Mouse (Mus musculus) liver, embryonic 14.5 days (tissue): ENCODE results near the gene Osbpl10.

Source experiments
- CTCF ChIP-seq: IDR thresholded peaks from 2 replicates; pipeline ENCODE4 v1.5.1; 2016; ENCODE audit warnings: antibody characterized with exemption, low read depth, control low read depth
- EP300 ChIP-seq: IDR thresholded peaks from 2 replicates; pipeline ENCODE4 v1.6.1; 2016; ENCODE audit warnings: antibody characterized with exemption, low read depth

DNA sequence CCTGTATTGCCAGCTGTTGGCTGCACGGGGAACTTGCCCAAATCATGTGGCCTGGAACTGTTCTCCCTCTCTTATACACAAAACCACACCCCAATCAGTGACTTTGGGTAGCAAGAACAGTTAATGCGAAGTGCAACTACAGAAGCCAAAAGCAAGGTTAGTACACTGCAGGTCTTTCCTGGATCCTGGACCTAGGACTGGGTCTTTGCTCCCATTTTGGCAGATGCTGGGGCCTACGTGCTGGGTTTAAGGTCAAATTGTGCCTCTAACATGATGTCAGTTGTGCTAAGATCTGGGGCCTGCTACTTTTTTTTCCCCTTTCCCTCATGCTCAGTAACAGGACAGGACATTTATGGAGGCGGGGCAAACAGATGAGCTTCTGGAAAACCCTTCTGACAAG is 17.3 kb downstream of the Osbpl10 start:
- TF ChIP-seq CTCF (no peak), EP300 (no peak)
